Mouse (Mus musculus) liver, adult 2 months (tissue): ENCODE results near the gene Rapgef2. TPM values are rescaled to one million over a fixed set of nuclear protein-coding genes. Genes with fewer than 3 reads are reported as not detected.

Experiments used
- DNase-seq: peaks from one replicate; pipeline ENCODE4 v3.0.0-alpha.2; 2011; ENCODE audit warnings: low read depth, low spot score; ENCODE audit errors: extremely low read depth
- H3K27ac ChIP-seq: fragments of 200-500 bp; replicated peaks from 2 replicates; pipeline ENCODE4 v1.5.1; 2012; ENCODE audit warnings: low read depth, mild to moderate bottlenecking, control low read depth, inconsistent platforms, low read length; ENCODE audit not compliant: insufficient read depth
- H3K27me3 ChIP-seq: fragments of 200-500 bp; 2 replicates; pipeline ENCODE4 v1.6.1; 2012; ENCODE audit warnings: mild to moderate bottlenecking, moderate library complexity, low read length, inconsistent platforms; ENCODE audit not compliant: control insufficient read depth, insufficient read depth
- H3K36me3 ChIP-seq: fragments of 200-500 bp; 2 replicates; pipeline ENCODE4 v1.6.1; 2012; ENCODE audit warnings: low read length, inconsistent platforms; ENCODE audit not compliant: control insufficient read depth, insufficient read depth
- H3K4me1 ChIP-seq: fragments of 200-500 bp; 2 replicates; pipeline ENCODE4 v1.6.1; 2011; ENCODE audit warnings: low read length; ENCODE audit not compliant: control insufficient read depth, insufficient read depth
- H3K4me3 ChIP-seq: fragments of 200-500 bp; 2 replicates; pipeline ENCODE4 v1.5.1; 2011; ENCODE audit warnings: low read depth, mild to moderate bottlenecking, control low read depth, low read length, moderate library complexity; ENCODE audit not compliant: insufficient read depth
- H3K79me2 ChIP-seq: fragments of 200-500 bp; 2 replicates; pipeline ENCODE4 v1.6.1; 2012; ENCODE audit warnings: inconsistent platforms, mild to moderate bottlenecking, low read length, moderate library complexity; ENCODE audit not compliant: control insufficient read depth, insufficient read depth
- H3K9ac ChIP-seq: fragments of 200-500 bp; 2 replicates; pipeline ENCODE4 v1.6.1; 2012; ENCODE audit warnings: low read depth, mild to moderate bottlenecking, control low read depth, inconsistent platforms, low read length
- CTCF ChIP-seq: fragments of 200-500 bp; IDR thresholded peaks from 2 replicates; pipeline ENCODE4 v1.5.1; 2011; ENCODE audit warnings: low read depth, low read length, control low read depth
- POLR2A ChIP-seq: fragments of 200-500 bp; IDR thresholded peaks from 2 replicates; pipeline ENCODE4 v1.6.1; 2011; ENCODE audit warnings: low read length, control low read depth; ENCODE audit not compliant: insufficient read depth; ENCODE audit errors: extremely low read depth
- WGBS: fragments of 180-500 bp; shearing (Covaris S2); methylation state at CpG from one replicate; pipeline ENCODE4 v1.1.7; 2018; 5-methylcytosine and 5-hydroxymethylcytosine counted together
- polyA plus RNA-seq: library from polyadenylated mRNA; depleted of rRNA; stranded (reverse); fragments of >200 nt; gene quantifications from 2 replicates; pipeline ENCODE4 v1.2.3, GENCODE M21; 2012
- total RNA-seq: library from RNA; depleted of rRNA; stranded (reverse); fragments of >200 nt; gene quantifications from 2 replicates; pipeline ENCODE4 v1.2.3, GENCODE M21; 2014

The Rapgef2 gene
- total and polyA plus RNA-seq, 2 experiments = 4.2 to 15.3 TPM

DNA sequence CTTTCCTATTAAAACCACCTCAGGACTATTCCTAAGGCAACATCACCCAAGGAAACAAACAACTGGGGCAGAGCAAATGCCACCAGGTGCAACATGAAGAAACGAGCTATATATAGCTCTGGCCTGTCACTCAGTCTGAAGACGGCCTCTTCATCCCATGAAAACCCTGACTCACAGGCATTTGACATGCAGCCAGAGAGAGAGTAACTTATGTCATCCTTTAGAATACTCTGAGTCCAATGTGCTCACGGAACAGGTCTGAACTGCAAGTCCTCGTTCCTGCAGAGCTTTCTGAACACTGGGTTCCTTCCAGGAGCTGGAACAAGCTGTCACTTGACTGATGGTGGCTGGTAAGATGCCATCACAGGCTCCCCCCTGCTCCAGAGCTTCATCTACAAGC lies 93.3 kb downstream of the Rapgef2 start:
- TF ChIP-seq POLR2A (no peak), CTCF (no peak)
- 55% methylated on average over 4 of the region's 4 CpGs for WGBS
- H3K9ac ChIP-seq = no peak overlapping the region
- H3K4me1 ChIP-seq = no peaks in the 10 kb centered on the region
- no peaks in the 10 kb centered on the region for H3K36me3 ChIP-seq
- no peaks in the 10 kb centered on the region for H3K27me3 ChIP-seq
- H3K4me3 ChIP-seq = no peak overlapping the region
- DNase-seq = no peak
- H3K27ac ChIP-seq = no peak overlapping the region
- peaks cover 27% of the 10 kb centered on the region; the same call in 1 of the 2 replicates for H3K79me2 ChIP-seq

DNA sequence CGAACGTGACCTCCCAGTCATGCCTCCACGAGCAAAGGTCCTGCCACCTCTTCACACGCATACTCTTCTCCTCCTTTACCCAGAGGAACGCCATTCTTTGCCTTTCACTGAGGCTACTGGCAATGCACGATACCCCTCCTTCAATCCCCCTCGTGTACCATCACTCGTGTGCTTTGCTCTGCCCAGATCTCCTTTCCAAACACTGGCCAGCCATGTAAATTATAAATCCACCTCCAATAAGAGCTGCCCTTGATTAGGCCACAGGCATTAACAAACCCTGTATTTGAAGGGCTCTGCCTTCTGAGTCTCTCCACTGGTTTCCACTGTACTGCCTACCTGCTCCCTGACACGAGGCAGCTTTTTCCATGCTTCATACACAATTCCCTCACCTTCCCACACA lies 94.3 kb downstream of the Rapgef2 start:
- H3K9ac ChIP-seq = no peak overlapping the region
- WGBS = 94% methylated on average over 9 of the region's 9 CpGs
- no peak for TF ChIP-seq CTCF
- no peak for TF ChIP-seq POLR2A
- H3K4me1 ChIP-seq = no peaks in the 10 kb centered on the region
- no peak overlapping the region for H3K27ac ChIP-seq
- H3K79me2 ChIP-seq = peaks cover 28% of the 10 kb centered on the region; the same call in 1 of the 2 replicates
- DNase-seq = no peak
- H3K36me3 ChIP-seq = no peaks in the 10 kb centered on the region
- no peak overlapping the region for H3K4me3 ChIP-seq
- no peaks in the 10 kb centered on the region for H3K27me3 ChIP-seq

DNA sequence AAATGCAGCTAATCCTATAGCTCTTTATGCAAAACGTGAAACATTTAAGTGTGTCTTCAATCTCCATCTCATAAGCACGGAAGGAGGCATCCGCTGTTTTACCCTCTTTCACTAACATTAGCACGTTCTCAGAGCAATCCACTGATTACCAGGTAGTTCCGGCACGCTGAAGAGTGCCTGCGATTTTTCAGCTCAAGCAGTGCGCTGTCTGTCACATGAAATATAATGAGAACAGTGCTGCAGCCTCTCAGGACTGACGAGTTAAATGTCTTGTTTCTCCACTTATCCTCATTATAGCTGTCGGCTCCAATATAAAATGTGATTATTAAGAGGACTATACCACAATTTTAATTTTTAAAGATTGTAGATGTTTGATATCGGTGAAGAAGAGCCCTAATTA lies 94.8 kb downstream of the Rapgef2 start:
- TF ChIP-seq CTCF = no peak
- no peak for TF ChIP-seq POLR2A
- DNase-seq = no peak
- Histone ChIP-seq H3K79me2 (peaks cover 28% of the 10 kb centered on the region; the same call in 1 of the 2 replicates), H3K4me1 (no peaks in the 10 kb centered on the region), H3K27ac (no peak overlapping the region), H3K4me3 (no peak overlapping the region), H3K27me3 (no peaks in the 10 kb centered on the region), H3K9ac (no peak overlapping the region), H3K36me3 (no peaks in the 10 kb centered on the region)
- 95% methylated on average over 11 of the region's 11 CpGs for WGBS

DNA sequence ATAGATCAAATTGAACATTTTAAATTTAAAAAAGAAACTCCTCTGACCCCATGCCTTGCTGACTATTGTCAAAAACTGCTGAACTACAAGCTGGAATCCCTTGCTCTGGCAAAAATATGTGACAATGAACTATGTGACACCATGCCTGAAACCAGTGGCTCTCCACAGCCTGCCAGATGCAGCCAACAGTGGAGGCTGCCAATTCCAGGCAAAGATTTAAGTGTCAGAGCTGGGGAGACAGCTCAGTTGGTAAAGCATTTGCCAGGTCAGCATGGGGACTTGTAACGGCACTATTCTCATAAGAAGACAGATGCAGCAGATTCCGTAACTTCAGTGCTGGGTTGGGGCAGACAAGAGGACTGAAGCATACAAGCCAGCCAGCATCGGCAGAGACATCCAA lies 95.9 kb downstream of the Rapgef2 start:
- Histone ChIP-seq H3K4me1 (no peaks in the 10 kb centered on the region), H3K79me2 (peaks cover 29% of the 10 kb centered on the region), H3K9ac (no peak overlapping the region), H3K27ac (no peak overlapping the region), H3K4me3 (no peak overlapping the region), H3K36me3 (no peaks in the 10 kb centered on the region), H3K27me3 (no peaks in the 10 kb centered on the region)
- TF ChIP-seq CTCF = no peak
- TF ChIP-seq POLR2A = no peak
- 80% methylated on average over 3 of the region's 3 CpGs for WGBS
- peak; percentile 44 for DNase-seq

DNA sequence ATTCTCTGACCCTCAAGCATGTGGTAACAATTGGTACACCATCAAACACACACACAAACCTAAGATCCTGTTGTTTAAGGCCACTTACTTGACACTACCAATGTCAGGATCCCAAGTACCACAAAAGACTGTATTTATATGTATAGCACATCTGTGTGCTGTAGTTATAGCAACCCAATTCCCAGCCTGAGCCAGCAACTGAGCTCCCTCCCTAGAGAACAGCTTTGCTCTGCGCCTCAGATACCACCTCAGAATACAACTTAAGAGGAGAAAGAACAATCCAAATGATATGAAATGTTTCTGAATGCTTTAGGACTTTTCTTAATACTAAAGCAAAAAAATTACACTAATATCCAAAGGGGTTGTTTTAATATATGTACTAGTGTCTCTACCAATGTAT lies 98.4 kb downstream of the Rapgef2 start:
- no peak overlapping the region for H3K4me3 ChIP-seq
- H3K36me3 ChIP-seq = no peaks in the 10 kb centered on the region
- WGBS = 95% methylated on average over 1 of the region's 1 CpGs
- H3K27ac ChIP-seq = no peak overlapping the region
- H3K79me2 ChIP-seq = peaks cover 32% of the 10 kb centered on the region
- H3K27me3 ChIP-seq = no peaks in the 10 kb centered on the region
- H3K4me1 ChIP-seq = no peaks in the 10 kb centered on the region
- no peak for DNase-seq
- H3K9ac ChIP-seq = no peak overlapping the region
- TF ChIP-seq CTCF (no peak), POLR2A (no peak)

DNA sequence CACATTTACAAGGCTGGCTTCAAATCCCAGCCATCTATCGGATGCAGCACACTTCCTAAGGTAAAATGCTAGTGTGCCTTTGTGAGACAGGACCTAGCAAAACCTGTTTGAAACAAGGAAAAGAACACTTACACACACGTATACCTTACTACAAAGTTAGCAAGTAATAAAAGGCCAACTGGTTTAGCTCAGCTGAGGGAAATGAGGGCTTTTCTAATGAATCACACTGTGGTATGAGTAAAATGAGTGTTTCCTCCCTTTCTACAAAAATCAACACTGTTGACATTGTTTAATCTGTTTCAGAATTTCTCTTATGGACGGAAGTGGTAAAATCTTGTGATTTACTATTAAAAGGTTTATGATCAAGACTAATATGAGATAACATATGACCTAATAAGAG lies 104.0 kb downstream of the Rapgef2 start:
- Histone ChIP-seq H3K4me3 (no peak overlapping the region), H3K36me3 (no peaks in the 10 kb centered on the region), H3K27me3 (no peaks in the 10 kb centered on the region), H3K79me2 (peaks cover 16% of the 10 kb centered on the region), H3K27ac (no peak overlapping the region), H3K9ac (no peak overlapping the region), H3K4me1 (peaks cover 6% of the 10 kb centered on the region)
- DNase-seq = no peak
- TF ChIP-seq POLR2A (no peak), CTCF (no peak)
- 82% methylated on average over 3 of the region's 3 CpGs for WGBS
